Mouse (Mus musculus): Measurements from ENCODE around the gene Supv3l1.
"Not testable (repeated sequence)": the region's sequence is repeated elsewhere in the genome, so short reads cannot be mapped to it uniquely, and the experiment has no call there.

Gene Supv3l1

GRCm38 (mm10) chr10:62449364-62450279, at the start of gene Supv3l1, which contains the start of gene 4930507D05Rik:
Gene Supv3l1, minus strand, starts transcription at chr10:62449738.
Gene 4930507D05Rik, plus strand, starts transcription at chr10:62449489.
- DNase-seq (ENCODE audit: low spot score in 2 of 2) = peak; percentile 82 to 90

- DNase-seq (ENCODE audit: low spot score in 2 of 2) = not testable (repeated sequence)
Measured at GRCm38 (mm10) chr10:62491681-62492080, 42.1 kb upstream of the Supv3l1 start.

GRCm38 (mm10) chr10:62488266-62488665, 38.7 kb upstream of the Supv3l1 start:
- no peak for DNase-seq (ENCODE audit: low spot score in 2 of 2)

- DNase-seq (ENCODE audit: low spot score in 2 of 2) = peak; percentile 98 to 99
Measured at GRCm38 (mm10) chr10:62486618-62487415, 37.3 kb upstream of the Supv3l1 start, which contains the start of gene Vps26a. Gene Vps26a, minus strand, starts transcription at chr10:62486805.

- no peak for DNase-seq (ENCODE audit: low spot score in 2 of 2)
Measured at GRCm38 (mm10) chr10:62485878-62486582, 36.5 kb upstream of the Supv3l1 start.

GRCm38 (mm10) chr10:62481108-62481852, 31.7 kb upstream of the Supv3l1 start:
- DNase-seq (ENCODE audit: low spot score in 2 of 2) = no peak

GRCm38 (mm10) chr10:62476980-62477379, 27.4 kb upstream of the Supv3l1 start:
- no peak for DNase-seq (ENCODE audit: low spot score in 2 of 2)

- no peak for DNase-seq (ENCODE audit: low spot score in 2 of 2)
Measured at GRCm38 (mm10) chr10:62474944-62475343, 25.4 kb upstream of the Supv3l1 start.

GRCm38 (mm10) chr10:62471105-62471504, 21.6 kb upstream of the Supv3l1 start:
- no peak for DNase-seq (ENCODE audit: low spot score in 2 of 2)

GRCm38 (mm10) chr10:62469736-62470135, 20.2 kb upstream of the Supv3l1 start:
- no peak for DNase-seq (ENCODE audit: low spot score in 2 of 2)

GRCm38 (mm10) chr10:62461321-62461720, 11.8 kb upstream of the Supv3l1 start:
- DNase-seq (ENCODE audit: low spot score in 2 of 2) = no peak

- not testable (repeated sequence) for DNase-seq (ENCODE audit: low spot score in 2 of 2)
Measured at GRCm38 (mm10) chr10:62452001-62452400, 2.5 kb upstream of the Supv3l1 start.

- DNase-seq (ENCODE audit: low spot score in 2 of 2) = no peak
Measured at GRCm38 (mm10) chr10:62450280-62450640, 722 bp upstream of the Supv3l1 start.

GRCm38 (mm10) chr10:62430427-62430826, 19.1 kb downstream of the Supv3l1 start:
- no peak for DNase-seq (ENCODE audit: low spot score in 2 of 2)

GRCm38 (mm10) chr10:62425081-62425871, 24.3 kb downstream of the Supv3l1 start:
- no peak for DNase-seq (ENCODE audit: low spot score in 2 of 2)

GRCm38 (mm10) chr10:62422255-62422654, 27.3 kb downstream of the Supv3l1 start, which contains the start of gene Hkdc1:
Gene Hkdc1, minus strand, starts transcription at chr10:62422491.
- DNase-seq (ENCODE audit: low spot score in 2 of 2) = no peak

GRCm38 (mm10) chr10:62421127-62421526, 28.4 kb downstream of the Supv3l1 start:
- no peak for DNase-seq (ENCODE audit: low spot score in 2 of 2)

GRCm38 (mm10) chr10:62420399-62420798, 29.1 kb downstream of the Supv3l1 start:
- DNase-seq (ENCODE audit: low spot score in 2 of 2) = no peak

GRCm38 (mm10) chr10:62419422-62419821, 30.1 kb downstream of the Supv3l1 start:
- DNase-seq (ENCODE audit: low spot score in 2 of 2) = no peak

- DNase-seq (ENCODE audit: low spot score in 2 of 2) = no peak
Measured at GRCm38 (mm10) chr10:62418831-62419356, 30.6 kb downstream of the Supv3l1 start.

Data from spleen, postnatal 14 days (tissue).